Comparison of ENCODE assay signal across 14 mouse cellular contexts in genomic region chr7:49525348-49526100, GRCm38 (mm10).
DNase-seq lines count a peak whose midpoint lies in the region; ATAC-seq and TF ChIP-seq lines count a peak whose summit lies in the region.
"Had no signal": no experiment of that assay in that cellular context is flagged by ENCODE, and none has a peak within 500 bp of the region (broad histone marks: within the 10 kb centered on the region; RNA-seq: fewer than 3 reads in every experiment).

No protein-coding gene starts in this region.

- no peak overlapping the region for H3K9ac ChIP-seq in forebrain, postnatal 0 days
- no peak overlapping the region for H3K9ac ChIP-seq in forebrain, embryonic 11.5 days (ENCODE audit: low read length)
- peak overlapping the region; percentile 24; the same call in 1 of the 2 replicates for H3K9ac ChIP-seq in kidney, embryonic 15.5 days
- no peak overlapping the region for H3K9ac ChIP-seq in midbrain, postnatal 0 days (replicated peaks; ENCODE audit: low read length, poor library complexity, severe bottlenecking)
- H3K9ac ChIP-seq in midbrain, embryonic 14.5 days (replicated peaks; ENCODE audit: low read length): no peak overlapping the region
- peak overlapping the region; percentile 21; the same call in 1 of the 2 replicates for H3K9ac ChIP-seq in limb, embryonic 14.5 days (ENCODE audit: low read depth, low read length, severe bottlenecking)
- H3K9ac ChIP-seq: hindbrain, embryonic 15.5 days; midbrain, embryonic 12.5 days had no signal

- H3K4me2 ChIP-seq in forebrain, postnatal 0 days (ENCODE audit: low read depth): no peak overlapping the region
- H3K4me2 ChIP-seq in forebrain, embryonic 11.5 days (ENCODE audit: low read depth, low read length, severe bottlenecking): no peak overlapping the region
- peak overlapping the region; percentile 66 for H3K4me2 ChIP-seq in kidney, embryonic 15.5 days
- H3K4me2 ChIP-seq in midbrain, postnatal 0 days (ENCODE audit: low read depth, low read length, poor library complexity, severe bottlenecking): no peak overlapping the region
- no peak overlapping the region for H3K4me2 ChIP-seq in midbrain, embryonic 14.5 days (ENCODE audit: low read length)
- 0 out of 2 replicates have a peak overlapping the region, but pooled peaks have one; percentile 2 for H3K4me2 ChIP-seq in limb, embryonic 14.5 days (replicated peaks; ENCODE audit: low read depth, low read length, severe bottlenecking)
- H3K4me2 ChIP-seq: hindbrain, embryonic 15.5 days; midbrain, embryonic 12.5 days had no signal

- H3K36me3 ChIP-seq in forebrain, postnatal 0 days (ENCODE audit: insufficient read depth): no peaks in the 10 kb centered on the region
- no peaks in the 10 kb centered on the region for H3K36me3 ChIP-seq in forebrain, embryonic 11.5 days (ENCODE audit: control insufficient read depth, insufficient read depth, low read length)
- no peaks in the 10 kb centered on the region for H3K36me3 ChIP-seq in kidney, embryonic 15.5 days
- H3K36me3 ChIP-seq in midbrain, postnatal 0 days (ENCODE audit: insufficient read depth, low read length): no peaks in the 10 kb centered on the region
- H3K36me3 ChIP-seq in midbrain, embryonic 14.5 days (ENCODE audit: control insufficient read depth, insufficient read depth, low read length): no peaks in the 10 kb centered on the region
- H3K36me3 ChIP-seq in limb, embryonic 14.5 days (ENCODE audit: control insufficient read depth, insufficient read depth, low read length): no peaks in the 10 kb centered on the region
- H3K36me3 ChIP-seq: hindbrain, embryonic 15.5 days; midbrain, embryonic 12.5 days had no signal

- peak; percentile 24 for DNase-seq in forebrain, postnatal 0 days
- no peak for DNase-seq in forebrain, embryonic 11.5 days (ENCODE audit: low spot score)
- no peak for DNase-seq in kidney, postnatal 25 days
- peak; percentile 44 for DNase-seq in midbrain, postnatal 0 days (ENCODE audit: low spot score)
- no peak for DNase-seq in midbrain, embryonic 14.5 days
- no peak for DNase-seq in limb, embryonic 14.5 days (ENCODE audit: low spot score)
- no peak for DNase-seq in thymus, postnatal 36 days
- DNase-seq: adrenal gland, postnatal 10 days; lung, adult 2 months; thymus, postnatal 4 days had no signal

- ATAC-seq in forebrain, postnatal 0 days: peak; percentile 30; the same call in 1 of the 2 replicates
- no peak for ATAC-seq in forebrain, embryonic 11.5 days (replicated peaks; ENCODE audit: low FRiP score)
- ATAC-seq in kidney, embryonic 15.5 days (replicated peaks; ENCODE audit: low FRiP score): no peak
- no peak for ATAC-seq in midbrain, postnatal 0 days (ENCODE audit: low FRiP score)
- no peak for ATAC-seq in midbrain, embryonic 14.5 days (ENCODE audit: low FRiP score, low TSS enrichment)
- ATAC-seq in limb, embryonic 14.5 days (ENCODE audit: low FRiP score, low read depth): no peak
- ATAC-seq: Patski had no signal

- H3K4me1 ChIP-seq in forebrain, postnatal 0 days (ENCODE audit: insufficient read depth): peaks cover 6% of the 10 kb centered on the region; the same call in 1 of the 2 replicates
- peaks cover 15% of the 10 kb centered on the region for H3K4me1 ChIP-seq in forebrain, embryonic 11.5 days (replicated peaks; ENCODE audit: control insufficient read depth, insufficient read depth, low read length)
- peaks cover 77% of the 10 kb centered on the region for H3K4me1 ChIP-seq in kidney, embryonic 15.5 days
- peaks cover 11% of the 10 kb centered on the region; the same call in 1 of the 2 replicates for H3K4me1 ChIP-seq in midbrain, postnatal 0 days (ENCODE audit: insufficient read depth, low read length)
- peaks cover 37% of the 10 kb centered on the region for H3K4me1 ChIP-seq in midbrain, embryonic 14.5 days (ENCODE audit: control insufficient read depth, insufficient read depth, low read length)
- H3K4me1 ChIP-seq in limb, embryonic 14.5 days (ENCODE audit: control insufficient read depth, insufficient read depth, low read length): peaks cover 46% of the 10 kb centered on the region

- 59% methylated on average over 11 of the region's 11 CpGs for WGBS in forebrain, postnatal 0 days
- 61% methylated on average over 11 of the region's 11 CpGs for WGBS in forebrain, embryonic 11.5 days
- 40% methylated on average over 11 of the region's 11 CpGs for WGBS in kidney, embryonic 15.5 days
- WGBS in midbrain, postnatal 0 days: 55% methylated on average over 11 of the region's 11 CpGs
- 53% methylated on average over 11 of the region's 11 CpGs for WGBS in midbrain, embryonic 14.5 days
- WGBS in limb, embryonic 14.5 days: 48% methylated on average over 11 of the region's 11 CpGs

- no peaks in the 10 kb centered on the region for H3K27me3 ChIP-seq in forebrain, postnatal 0 days (ENCODE audit: insufficient read depth, low read length)
- peaks cover 14% of the 10 kb centered on the region for H3K27me3 ChIP-seq in forebrain, embryonic 11.5 days (ENCODE audit: control insufficient read depth, insufficient read depth, low read length)
- H3K27me3 ChIP-seq in kidney, embryonic 15.5 days: no peaks in the 10 kb centered on the region
- H3K27me3 ChIP-seq in midbrain, postnatal 0 days (ENCODE audit: insufficient read depth, low read length): no peaks in the 10 kb centered on the region
- H3K27me3 ChIP-seq in midbrain, embryonic 14.5 days (ENCODE audit: control insufficient read depth, insufficient read depth, low read length): peaks cover 4% of the 10 kb centered on the region; the same call in 1 of the 2 replicates
- H3K27me3 ChIP-seq in limb, embryonic 14.5 days (ENCODE audit: control insufficient read depth, insufficient read depth, low read length): no peaks in the 10 kb centered on the region
- H3K27me3 ChIP-seq: hindbrain, embryonic 15.5 days; Patski had no signal

- TF ChIP-seq POLR2A in limb, embryonic 14.5 days (IDR thresholded peaks at IDR 0.05; ENCODE audit: borderline replicate concordance, extremely low read depth, insufficient read depth, insufficient read length): no peak

- H3K4me3 ChIP-seq in forebrain, postnatal 0 days (ENCODE audit: low read depth, low read length): no peak overlapping the region
- no peak overlapping the region for H3K4me3 ChIP-seq in forebrain, embryonic 11.5 days (ENCODE audit: low read depth, low read length)
- H3K4me3 ChIP-seq in kidney, embryonic 15.5 days (replicated peaks): peak overlapping the region; percentile 54
- H3K4me3 ChIP-seq in midbrain, postnatal 0 days (ENCODE audit: low read depth, low read length): no peak overlapping the region
- H3K4me3 ChIP-seq in midbrain, embryonic 14.5 days (replicated peaks; ENCODE audit: low read depth, low read length): no peak overlapping the region
- H3K4me3 ChIP-seq in limb, embryonic 14.5 days (replicated peaks; ENCODE audit: low read length): no peak overlapping the region
- H3K4me3 ChIP-seq: hindbrain, embryonic 15.5 days; midbrain, embryonic 12.5 days had no signal

- H3K27ac ChIP-seq in forebrain, postnatal 0 days (ENCODE audit: low read depth, low read length): 0 out of 2 replicates have a peak overlapping the region, but pooled peaks have one; percentile 5
- H3K27ac ChIP-seq in forebrain, embryonic 11.5 days (ENCODE audit: low read depth, low read length): no peak overlapping the region
- peak overlapping the region; percentile 93 for H3K27ac ChIP-seq in kidney, embryonic 15.5 days
- H3K27ac ChIP-seq in midbrain, postnatal 0 days (ENCODE audit: low read depth, low read length): no peak overlapping the region
- H3K27ac ChIP-seq in midbrain, embryonic 14.5 days (replicated peaks; ENCODE audit: low read depth, low read length): no peak overlapping the region
- H3K27ac ChIP-seq in limb, embryonic 14.5 days (replicated peaks; ENCODE audit: low read depth, low read length): no peak overlapping the region
- H3K27ac ChIP-seq: hindbrain, embryonic 15.5 days; midbrain, embryonic 12.5 days had no signal

- TF ChIP-seq CTCF in forebrain, postnatal 0 days (IDR thresholded peaks at IDR 0.05; ENCODE audit: low read depth): no peak
- no peak for TF ChIP-seq CTCF in midbrain, postnatal 0 days (IDR thresholded peaks at IDR 0.05)

- no peaks in the 10 kb centered on the region for H3K9me3 ChIP-seq in forebrain, postnatal 0 days (ENCODE audit: low read length)
- H3K9me3 ChIP-seq in forebrain, embryonic 11.5 days (ENCODE audit: control insufficient read depth, low read length): no peaks in the 10 kb centered on the region
- H3K9me3 ChIP-seq in kidney, embryonic 15.5 days (replicated peaks): no peaks in the 10 kb centered on the region
- H3K9me3 ChIP-seq in midbrain, postnatal 0 days (ENCODE audit: low read length): no peaks in the 10 kb centered on the region
- H3K9me3 ChIP-seq in midbrain, embryonic 14.5 days (ENCODE audit: control insufficient read depth, low read length): no peaks in the 10 kb centered on the region
- no peaks in the 10 kb centered on the region for H3K9me3 ChIP-seq in limb, embryonic 14.5 days (ENCODE audit: control insufficient read depth, low read length)
- H3K9me3 ChIP-seq: hindbrain, embryonic 15.5 days; midbrain, embryonic 12.5 days had no signal

Comparison
In these comparisons a context has a peak if more than half of its experiments do, and no peak if none do; other contexts are left out.
1. DNase-seq: peak in forebrain, postnatal 0 days (single experiment) and midbrain, postnatal 0 days (single experiment); none in forebrain, embryonic 11.5 days (single experiment), kidney, postnatal 25 days (0 of 2), midbrain, embryonic 14.5 days (single experiment), limb, embryonic 14.5 days (single experiment) and thymus, postnatal 36 days (0 of 2).
2. H3K27ac ChIP-seq: peak in forebrain, postnatal 0 days (single experiment) and kidney, embryonic 15.5 days (single experiment); none in forebrain, embryonic 11.5 days (single experiment), midbrain, postnatal 0 days (single experiment), midbrain, embryonic 14.5 days (single experiment) and limb, embryonic 14.5 days (single experiment).
3. H3K4me2 ChIP-seq: peak in kidney, embryonic 15.5 days (single experiment) and limb, embryonic 14.5 days (single experiment); none in forebrain, postnatal 0 days (single experiment), forebrain, embryonic 11.5 days (single experiment), midbrain, postnatal 0 days (single experiment) and midbrain, embryonic 14.5 days (single experiment).
4. H3K9ac ChIP-seq: peak in kidney, embryonic 15.5 days (single experiment) and limb, embryonic 14.5 days (single experiment); none in forebrain, postnatal 0 days (single experiment), forebrain, embryonic 11.5 days (single experiment), midbrain, postnatal 0 days (single experiment) and midbrain, embryonic 14.5 days (single experiment).